Mouse (Mus musculus): Measurements from ENCODE around the gene Rnf217.

- no peak for TF ChIP-seq CTCF (IDR thresholded peaks at IDR 0.05; ENCODE audit: borderline replicate concordance, insufficient read depth, low read depth, low read length)
- no peak for TF ChIP-seq POLR2A (IDR thresholded peaks at IDR 0.05; ENCODE audit: borderline replicate concordance, insufficient read depth, low read length)
Measured at GRCm38 (mm10) chr10:31525705-31526104, 83.3 kb downstream of the Rnf217 start.

Measured in cerebellum, adult 2 months (tissue).